Comparison of ENCODE assay signal across 10 mouse cellular contexts in genomic region chr3:127258466-127259075, GRCm38 (mm10).
DNase-seq lines count a peak whose midpoint lies in the region; ATAC-seq lines count a peak whose summit lies in the region.
"Had no signal": no experiment of that assay in that cellular context is flagged by ENCODE, and none has a peak within 500 bp of the region (broad histone marks: within the 10 kb centered on the region; RNA-seq: fewer than 3 reads in every experiment).

No protein-coding gene starts in this region.

- no peaks in the 10 kb centered on the region for H3K36me3 ChIP-seq in intestine, embryonic 15.5 days
- H3K36me3 ChIP-seq in intestine, embryonic 16.5 days (ENCODE audit: control insufficient read depth, insufficient read depth, low read length), result no peaks in the 10 kb centered on the region
- no peaks in the 10 kb centered on the region for H3K36me3 ChIP-seq in forebrain, embryonic 13.5 days (ENCODE audit: poor library complexity, severe bottlenecking)
- H3K36me3 ChIP-seq in midbrain, embryonic 13.5 days, result no peaks in the 10 kb centered on the region

- no peak overlapping the region for H3K27ac ChIP-seq in intestine, embryonic 15.5 days
- no peak overlapping the region for H3K27ac ChIP-seq in intestine, embryonic 16.5 days (ENCODE audit: low read length)
- H3K27ac ChIP-seq in forebrain, embryonic 13.5 days, result no peak overlapping the region
- H3K27ac ChIP-seq in midbrain, embryonic 13.5 days, result no peak overlapping the region

- no peak overlapping the region for H3K4me3 ChIP-seq in intestine, embryonic 15.5 days (replicated peaks)
- H3K4me3 ChIP-seq in intestine, embryonic 16.5 days (ENCODE audit: low read length), result no peak overlapping the region
- peak overlapping the region; percentile 17; the same call in 1 of the 2 replicates for H3K4me3 ChIP-seq in forebrain, embryonic 13.5 days
- H3K4me3 ChIP-seq in midbrain, embryonic 13.5 days (replicated peaks), result 0 out of 2 replicates have a peak overlapping the region, but pooled peaks have one; percentile 42

- ATAC-seq in intestine, embryonic 15.5 days, result no peak
- no peak for ATAC-seq in intestine, embryonic 16.5 days
- no peak for ATAC-seq in forebrain, embryonic 13.5 days
- ATAC-seq in midbrain, embryonic 13.5 days, result no peak; the same call in 1 of the 2 replicates

- no peaks in the 10 kb centered on the region for H3K27me3 ChIP-seq in intestine, embryonic 15.5 days (replicated peaks)
- H3K27me3 ChIP-seq in intestine, embryonic 16.5 days (replicated peaks; ENCODE audit: control insufficient read depth, insufficient read depth, low read length), result no peaks in the 10 kb centered on the region
- no peaks in the 10 kb centered on the region for H3K27me3 ChIP-seq in forebrain, embryonic 13.5 days
- no peaks in the 10 kb centered on the region for H3K27me3 ChIP-seq in midbrain, embryonic 13.5 days

- H3K4me1 ChIP-seq in intestine, embryonic 15.5 days (replicated peaks), result no peaks in the 10 kb centered on the region; the same call in 1 of the 2 replicates
- H3K4me1 ChIP-seq in intestine, embryonic 16.5 days (ENCODE audit: control insufficient read depth, insufficient read depth, low read length), result peaks cover 4% of the 10 kb centered on the region
- H3K4me1 ChIP-seq in forebrain, embryonic 13.5 days, result peaks cover 24% of the 10 kb centered on the region
- peaks cover 40% of the 10 kb centered on the region for H3K4me1 ChIP-seq in midbrain, embryonic 13.5 days (replicated peaks)

- 39% methylated on average over 15 of the region's 15 CpGs for WGBS in intestine, embryonic 15.5 days
- WGBS in intestine, embryonic 16.5 days, result 41% methylated on average over 15 of the region's 15 CpGs
- WGBS in forebrain, embryonic 13.5 days, result 26% methylated on average over 15 of the region's 15 CpGs
- WGBS in midbrain, embryonic 13.5 days, result 21% methylated on average over 15 of the region's 15 CpGs

- H3K4me2 ChIP-seq in intestine, embryonic 15.5 days (replicated peaks), result peak overlapping the region; percentile 33
- no peak overlapping the region for H3K4me2 ChIP-seq in intestine, embryonic 16.5 days (ENCODE audit: low read depth, low read length)
- H3K4me2 ChIP-seq in forebrain, embryonic 13.5 days, result peak overlapping the region; percentile 68
- peak overlapping the region; percentile 58 for H3K4me2 ChIP-seq in midbrain, embryonic 13.5 days (replicated peaks)

- DNase-seq in cerebellum, adult 9-10 months, result peak; percentile 41
- no peak for DNase-seq in thymus, postnatal 25 days
- DNase-seq in ovary, adult 18-20 months (ENCODE audit: low spot score), result no peak
- no peak for DNase-seq in thymus, postnatal 36 days
- DNase-seq: kidney, adult 11 months had no signal

- H3K9ac ChIP-seq in intestine, embryonic 15.5 days, result no peak overlapping the region
- H3K9ac ChIP-seq in intestine, embryonic 16.5 days (ENCODE audit: low read depth, low read length), result no peak overlapping the region
- no peak overlapping the region for H3K9ac ChIP-seq in forebrain, embryonic 13.5 days
- no peak overlapping the region for H3K9ac ChIP-seq in midbrain, embryonic 13.5 days (replicated peaks)

- no peaks in the 10 kb centered on the region for H3K9me3 ChIP-seq in intestine, embryonic 15.5 days
- no peaks in the 10 kb centered on the region for H3K9me3 ChIP-seq in intestine, embryonic 16.5 days (ENCODE audit: control insufficient read depth, low read length)
- no peaks in the 10 kb centered on the region for H3K9me3 ChIP-seq in forebrain, embryonic 13.5 days (replicated peaks)
- no peaks in the 10 kb centered on the region for H3K9me3 ChIP-seq in midbrain, embryonic 13.5 days
- H3K9me3 ChIP-seq: G1E had no signal

Comparison
In these comparisons a context has a peak if more than half of its experiments do, and no peak if none do; other contexts are left out.
1. H3K4me3 ChIP-seq: peak in forebrain, embryonic 13.5 days (single experiment) and midbrain, embryonic 13.5 days (single experiment); none in intestine, embryonic 15.5 days (single experiment) and intestine, embryonic 16.5 days (single experiment).